Mouse (Mus musculus) ES-E14 (cell line): Measurements from ENCODE around the gene Arhgap10. TPM values are rescaled to one million over a fixed set of nuclear protein-coding genes. Genes with fewer than 3 reads are reported as not detected.

Source experiments
- DNase-seq: peaks from one replicate; pipeline ENCODE4 v3.0.0-alpha.2; 2013; ENCODE audit warnings: low read depth, low spot score
- H3K27ac ChIP-seq: 2 replicates; pipeline ENCODE4 v1.5.1; 2012; ENCODE audit warnings: low read depth, mild to moderate bottlenecking, low read length, moderate library complexity, mixed read lengths; ENCODE audit not compliant: poor library complexity, insufficient read depth, severe bottlenecking
- H3K36me3 ChIP-seq: 2 replicates; pipeline ENCODE4 v1.6.1; 2012; ENCODE audit warnings: mild to moderate bottlenecking, low read length, moderate library complexity, mixed read lengths; ENCODE audit not compliant: control insufficient read depth, poor library complexity, insufficient read depth, severe bottlenecking
- H3K4me1 ChIP-seq, 2 experiments: fragments of 150-350 bp in 1 of 2; sonication (generic) in 1 of 2; 2 replicates each; pipeline ENCODE4 v1.6.1; 2012; ENCODE audit warnings: low read length in 2 of 2, mild to moderate bottlenecking in 1 of 2, mixed read lengths in 1 of 2; ENCODE audit not compliant: control insufficient read depth in 2 of 2, insufficient read depth in 2 of 2, poor library complexity in 1 of 2
- H3K4me3 ChIP-seq, 2 experiments: fragments of 150-350 bp in 1 of 2; sonication (generic) in 1 of 2; 2 replicates each; pipeline ENCODE4 v1.5.1; 2012; ENCODE audit warnings: low read length in 2 of 2, low read depth in 1 of 2, mild to moderate bottlenecking in 1 of 2, mixed read lengths in 1 of 2; ENCODE audit not compliant: insufficient read depth in 1 of 2, poor library complexity in 1 of 2, severe bottlenecking in 1 of 2
- H3K9ac ChIP-seq: 2 replicates; pipeline ENCODE4 v1.6.1; 2012; ENCODE audit warnings: low read depth, mild to moderate bottlenecking, low read length, mixed read lengths; ENCODE audit not compliant: poor library complexity, insufficient read depth, severe bottlenecking
- H3K9me3 ChIP-seq: fragments of 150-350 bp; sonication (generic); 2 replicates; pipeline ENCODE4 v1.6.1; 2012; ENCODE audit warnings: low read depth, mild to moderate bottlenecking, low read length; ENCODE audit not compliant: control insufficient read depth, insufficient read depth
- CHD2 ChIP-seq: IDR thresholded peaks from 2 replicates; pipeline ENCODE4 v1.6.1; 2014; ENCODE audit warnings: mild to moderate bottlenecking, low read depth, low read length, inconsistent platforms
- HCFC1 ChIP-seq: IDR thresholded peaks from 2 replicates; pipeline ENCODE4 v1.6.1; 2012; ENCODE audit warnings: low read length, inconsistent platforms, borderline replicate concordance; ENCODE audit not compliant: insufficient read depth
- MAFK ChIP-seq: IDR thresholded peaks from 2 replicates; pipeline ENCODE4 v1.6.1; 2014; ENCODE audit warnings: mild to moderate bottlenecking, low read depth, low read length, inconsistent platforms; ENCODE audit not compliant: insufficient read depth
- ZC3H11A ChIP-seq: IDR thresholded peaks from 2 replicates; pipeline ENCODE4 v1.6.1; 2012; ENCODE audit warnings: low read depth, mild to moderate bottlenecking, inconsistent platforms, low read length, borderline replicate concordance
- ZNF384 ChIP-seq: IDR thresholded peaks from 2 replicates; pipeline ENCODE4 v1.6.1; 2012; ENCODE audit warnings: low read depth, low read length, inconsistent platforms
- in situ Hi-C, 2 experiments: fragments of 600-800 bp; cut with MboI; formaldehyde crosslinking; loops; one replicate each; pipeline ENCODE4 v1.15.1; 2025; ENCODE audit warnings: low sequenced_read_pairs in 2 of 2, inconsistent platforms in 1 of 2; ENCODE audit not compliant: unreplicated experiment in 2 of 2
- total RNA-seq: library from RNA; depleted of rRNA; stranded (reverse); fragments of 300-350 nt; gene quantifications from 2 replicates; pipeline ENCODE4 v1.2.3, GENCODE M21; 2012

Gene Arhgap10
- total RNA-seq, 1 experiment: 10.8 TPM

DNA sequence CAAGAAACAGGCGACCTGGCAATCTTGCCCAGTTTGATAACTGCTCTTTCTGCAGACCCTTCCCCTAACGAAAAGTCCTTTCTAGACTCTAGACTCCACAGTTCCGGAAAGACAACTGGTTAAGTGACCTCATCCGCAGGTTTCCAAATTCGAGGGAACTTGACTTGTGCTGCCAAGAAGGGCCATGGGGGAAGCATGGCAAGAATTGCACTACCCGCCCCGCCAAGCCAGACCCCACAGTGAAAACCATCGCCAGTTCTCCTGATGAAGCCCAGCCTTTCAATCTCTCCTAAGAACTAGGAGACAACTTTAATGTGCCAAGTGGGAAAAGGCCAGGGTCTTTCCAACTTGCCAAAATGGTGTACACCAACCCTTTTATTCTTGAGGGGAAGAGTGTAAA, 2.6 kb downstream of the Arhgap10 start:
- H3K4me1 ChIP-seq: peaks cover 3 to 12% of the 10 kb centered on the region in 2 experiments; a peak in 3 of 4 replicates
- in situ Hi-C loops: no loop called here
- H3K4me3 ChIP-seq: no peak overlapping the region
- no peak overlapping the region for H3K9ac ChIP-seq
- TF ChIP-seq HCFC1: no peak
- TF ChIP-seq CHD2: no peak
- no peak for TF ChIP-seq ZC3H11A
- TF ChIP-seq ZNF384: no peak
- no peak for TF ChIP-seq MAFK
- H3K36me3 ChIP-seq: no peaks in the 10 kb centered on the region; the same call in 1 of the 2 replicates
- no peaks in the 10 kb centered on the region for H3K9me3 ChIP-seq
- no peak overlapping the region for H3K27ac ChIP-seq
- DNase-seq: no peak

DNA sequence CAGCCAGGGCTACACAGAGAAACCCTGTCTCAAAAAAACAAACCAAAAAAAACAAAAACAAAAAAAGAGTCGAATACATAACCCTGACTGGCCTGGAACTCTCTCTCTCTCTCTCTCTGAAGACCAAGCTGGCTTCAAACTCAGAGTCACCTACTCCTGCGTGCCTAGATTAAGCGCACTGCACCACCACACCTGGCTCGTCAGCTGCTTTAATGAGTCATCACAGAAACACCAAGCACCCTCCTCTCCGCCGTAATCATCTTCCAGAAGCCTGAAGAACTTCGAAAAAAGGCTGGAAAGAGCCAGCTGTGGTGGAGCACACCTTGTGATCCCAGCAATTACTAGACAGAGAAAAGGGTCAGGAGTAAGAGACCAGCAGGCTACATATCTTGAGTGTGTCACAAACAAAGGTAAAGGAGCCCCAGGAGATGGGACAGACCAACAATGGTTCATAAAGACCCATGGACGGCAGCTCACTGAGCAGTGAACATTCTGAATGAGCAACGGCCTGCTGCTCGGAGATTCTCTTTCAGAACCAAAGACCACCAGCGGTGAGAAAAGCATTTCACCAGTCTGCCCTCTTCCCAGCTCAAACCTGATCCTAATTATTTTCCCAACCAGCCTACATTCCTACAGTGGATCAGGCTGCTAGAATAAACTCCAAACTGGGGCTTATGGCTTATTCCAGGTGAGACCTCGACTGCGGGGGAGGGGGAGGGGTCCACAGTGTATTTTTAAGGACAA, 5.8 kb downstream of the Arhgap10 start:
- in situ Hi-C loops: no loop called here
- Histone ChIP-seq H3K4me3 (no peak overlapping the region), H3K9ac (no peak overlapping the region), H3K9me3 (no peaks in the 10 kb centered on the region), H3K27ac (no peak overlapping the region), H3K4me1 (peaks cover 3 to 9% of the 10 kb centered on the region in 2 experiments; a peak in 3 of 4 replicates), H3K36me3 (no peaks in the 10 kb centered on the region)
- DNase-seq: no peak
- no peak for TF ChIP-seq MAFK
- TF ChIP-seq CHD2: no peak
- no peak for TF ChIP-seq ZC3H11A
- no peak for TF ChIP-seq HCFC1
- no peak for TF ChIP-seq ZNF384

GRCm38 (mm10) chr8:77510426-77510825, 7.3 kb downstream of the Arhgap10 start:
- H3K36me3 ChIP-seq: peaks cover 2% of the 10 kb centered on the region; the same call in 1 of the 2 replicates
- in situ Hi-C loops: no loop called here
- H3K9ac ChIP-seq: no peak overlapping the region
- H3K4me3 ChIP-seq: no peak overlapping the region
- no peak overlapping the region for H3K27ac ChIP-seq
- no peak for DNase-seq
- peaks cover 3 to 7% of the 10 kb centered on the region in 2 experiments; a peak in 3 of 4 replicates for H3K4me1 ChIP-seq
- H3K9me3 ChIP-seq: no peaks in the 10 kb centered on the region
- TF ChIP-seq MAFK: no peak
- TF ChIP-seq ZC3H11A: no peak
- no peak for TF ChIP-seq ZNF384
- TF ChIP-seq CHD2: no peak
- TF ChIP-seq HCFC1: no peak

- H3K36me3 ChIP-seq: peaks cover 2% of the 10 kb centered on the region; the same call in 1 of the 2 replicates
- no peak for DNase-seq
- no peak overlapping the region for H3K4me3 ChIP-seq
- H3K9ac ChIP-seq: no peak overlapping the region
- no peak for TF ChIP-seq MAFK
- no peak for TF ChIP-seq ZC3H11A
- TF ChIP-seq ZNF384: no peak
- no peak for TF ChIP-seq HCFC1
- TF ChIP-seq CHD2: no peak
- in situ Hi-C loops: no loop called here
- H3K27ac ChIP-seq: no peak overlapping the region
- no peaks in the 10 kb centered on the region for H3K9me3 ChIP-seq
- H3K4me1 ChIP-seq: peaks cover 3 to 7% of the 10 kb centered on the region in 2 experiments; a peak in 3 of 4 replicates
Observed at GRCm38 (mm10) chr8:77509044-77509443, 8.7 kb downstream of the Arhgap10 start.
